Mouse (Mus musculus) MEL (cell line): ENCODE data around the gene Gm9837. TPM values are rescaled to one million over a fixed set of nuclear protein-coding genes. Genes with fewer than 3 reads are reported as not detected.

ENCODE experiments used
- DNase-seq: peaks from one replicate; pipeline ENCODE4 v3.0.0; 2011; ENCODE audit warnings: low read depth, low spot score
- H3K27ac ChIP-seq: 2 replicates; pipeline ENCODE4 v1.5.1; 2012; ENCODE audit warnings: low read depth, mild to moderate bottlenecking, control low read depth, low read length, moderate library complexity; ENCODE audit not compliant: control insufficient read depth
- H3K27me3 ChIP-seq, 2 experiments: fragments of 150-350 bp in 1 of 2; sonication (generic) in 1 of 2; 2 replicates each; pipeline ENCODE4 v1.6.1; 2012; ENCODE audit warnings: low read length in 2 of 2, mild to moderate bottlenecking in 2 of 2, improper control_type of control experiment in 1 of 2, moderate library complexity in 1 of 2; ENCODE audit not compliant: insufficient read depth in 2 of 2, control insufficient read depth in 1 of 2
- H3K36me3 ChIP-seq, 2 experiments: 2 replicates each; pipeline ENCODE4 v1.6.1; 2012 to 2014; ENCODE audit warnings: low read length in 2 of 2, improper control_type of control experiment in 1 of 2, inconsistent platforms in 1 of 2, mild to moderate bottlenecking in 1 of 2; ENCODE audit not compliant: insufficient read depth in 2 of 2, control insufficient read depth in 1 of 2
- H3K4me1 ChIP-seq, 2 experiments: fragments of 150-350 bp in 1 of 2; sonication (generic) in 1 of 2; 2 replicates each; pipeline ENCODE4 v1.6.1; 2012; ENCODE audit warnings: low read length in 2 of 2, improper control_type of control experiment in 1 of 2, mild to moderate bottlenecking in 1 of 2; ENCODE audit not compliant: insufficient read depth in 2 of 2, control insufficient read depth in 1 of 2
- H3K4me3 ChIP-seq, 2 experiments: fragments of 150-350 bp in 1 of 2; sonication (generic) in 1 of 2; 2 replicates each; pipeline ENCODE4 v1.5.1; 2012; ENCODE audit warnings: low read depth in 2 of 2, low read length in 2 of 2, mild to moderate bottlenecking in 2 of 2, moderate library complexity in 2 of 2, control low read depth in 1 of 2, improper control_type of control experiment in 1 of 2; ENCODE audit not compliant: control insufficient read depth in 1 of 2, insufficient read depth in 1 of 2
- H3K79me2 ChIP-seq: 2 replicates; pipeline ENCODE4 v1.6.1; 2012; ENCODE audit warnings: mild to moderate bottlenecking, low read length, moderate library complexity; ENCODE audit not compliant: control insufficient read depth, poor library complexity, insufficient read depth
- H3K9ac ChIP-seq: 2 replicates; pipeline ENCODE4 v1.6.1; 2012; ENCODE audit warnings: low read depth, mild to moderate bottlenecking, control low read depth, low read length, moderate library complexity; ENCODE audit not compliant: control insufficient read depth, poor library complexity, severe bottlenecking
- H3K9me3 ChIP-seq: fragments of 150-350 bp; sonication (generic); replicated peaks from 2 replicates; pipeline ENCODE4 v1.6.1; 2012; ENCODE audit warnings: mild to moderate bottlenecking, low read length, improper control_type of control experiment, moderate library complexity; ENCODE audit not compliant: insufficient read depth
- CHD1 ChIP-seq: IDR thresholded peaks from 2 replicates; pipeline ENCODE4 v1.6.1; 2012; ENCODE audit warnings: low read depth, mild to moderate bottlenecking, inconsistent platforms, low read length, improper control_type of control experiment
- CHD2 ChIP-seq: IDR thresholded peaks from 2 replicates; pipeline ENCODE4 v1.6.1; 2011; ENCODE audit warnings: low read length, improper control_type of control experiment
- CTCF ChIP-seq, 3 experiments: IDR thresholded peaks in 2 of 3; conservative IDR thresholded peaks in 1 of 3; 2 replicates each; pipeline ENCODE4 v1.5.1; 2011 to 2012; ENCODE audit warnings: low read length in 3 of 3, low read depth in 2 of 3, mild to moderate bottlenecking in 2 of 3, improper control_type of control experiment in 1 of 3, inconsistent platforms in 1 of 3, mixed read lengths in 1 of 3, moderate library complexity in 1 of 3; ENCODE audit not compliant: control insufficient read depth in 1 of 3, insufficient read depth in 1 of 3, poor library complexity in 1 of 3, severe bottlenecking in 1 of 3
- E2F4 ChIP-seq: IDR thresholded peaks from 2 replicates; pipeline ENCODE4 v1.6.1; 2011; ENCODE audit warnings: low read depth, low read length, improper control_type of control experiment, borderline replicate concordance
- ELF1 ChIP-seq: IDR thresholded peaks from 2 replicates; pipeline ENCODE4 v1.6.1; 2014; ENCODE audit warnings: low read depth, mild to moderate bottlenecking, inconsistent platforms, low read length, improper control_type of control experiment, moderate library complexity
- EP300 ChIP-seq, 2 experiments: IDR thresholded peaks; 2 replicates each; pipeline ENCODE4 v1.6.1; 2011; ENCODE audit warnings: improper control_type of control experiment in 2 of 2, low read length in 2 of 2, low read depth in 1 of 2, mild to moderate bottlenecking in 1 of 2
- ETS1 ChIP-seq: IDR thresholded peaks from 2 replicates; pipeline ENCODE4 v1.6.1; 2012; ENCODE audit warnings: low read depth, mild to moderate bottlenecking, inconsistent platforms, low read length, improper control_type of control experiment, moderate library complexity
- GABPA ChIP-seq: IDR thresholded peaks from 2 replicates; pipeline ENCODE4 v1.6.1; 2012; ENCODE audit warnings: low read depth, mild to moderate bottlenecking, inconsistent platforms, low read length, improper control_type of control experiment, moderate library complexity
- GATA1 ChIP-seq: IDR thresholded peaks from 2 replicates; pipeline ENCODE4 v1.6.1; 2011; ENCODE audit warnings: low read depth, low read length, improper control_type of control experiment
- HCFC1 ChIP-seq: IDR thresholded peaks from 2 replicates; pipeline ENCODE4 v1.6.1; 2012; ENCODE audit warnings: low read depth, mild to moderate bottlenecking, inconsistent platforms, low read length, improper control_type of control experiment, moderate library complexity
- JUND ChIP-seq: IDR thresholded peaks from 2 replicates; pipeline ENCODE4 v1.6.1; 2011; ENCODE audit warnings: low read depth, mild to moderate bottlenecking, improper control_type of control experiment, low read length
- KAT2A ChIP-seq: conservative IDR thresholded peaks from 2 replicates; pipeline ENCODE4 v1.6.1; 2012; ENCODE audit warnings: low read depth, low read length, improper control_type of control experiment, inconsistent platforms
- MAFK ChIP-seq: IDR thresholded peaks from 2 replicates; pipeline ENCODE4 v1.6.1; 2011; ENCODE audit warnings: low read depth, mild to moderate bottlenecking, low read length, improper control_type of control experiment, borderline replicate concordance
- MAX ChIP-seq: IDR thresholded peaks from 2 replicates; pipeline ENCODE4 v1.6.1; 2011; ENCODE audit warnings: low read length, improper control_type of control experiment
- MAZ ChIP-seq: IDR thresholded peaks from 2 replicates; pipeline ENCODE4 v1.6.1; 2012; ENCODE audit warnings: low read depth, mild to moderate bottlenecking, inconsistent platforms, low read length, improper control_type of control experiment
- MXI1 ChIP-seq: IDR thresholded peaks from 2 replicates; pipeline ENCODE4 v1.6.1; 2011; ENCODE audit warnings: mild to moderate bottlenecking, low read depth, low read length, improper control_type of control experiment
- MYB ChIP-seq: IDR thresholded peaks from 2 replicates; pipeline ENCODE4 v1.6.1; 2011; ENCODE audit warnings: mild to moderate bottlenecking, low read depth, low read length, improper control_type of control experiment
- MYC ChIP-seq: IDR thresholded peaks from 2 replicates; pipeline ENCODE4 v1.6.1; 2011; ENCODE audit warnings: low read depth, mild to moderate bottlenecking, low read length, improper control_type of control experiment, moderate library complexity
- NELFE ChIP-seq: IDR thresholded peaks from 2 replicates; pipeline ENCODE4 v1.6.1; 2011; ENCODE audit warnings: low read depth, low read length, improper control_type of control experiment
- NRF1 ChIP-seq: IDR thresholded peaks from 2 replicates; pipeline ENCODE4 v1.6.1; 2014; ENCODE audit warnings: low read depth, mild to moderate bottlenecking, inconsistent platforms, low read length, improper control_type of control experiment, moderate library complexity; ENCODE audit not compliant: poor library complexity, insufficient read depth, severe bottlenecking
- POLR2A ChIP-seq, 2 experiments: IDR thresholded peaks; 2 replicates each; pipeline ENCODE4 v1.6.1; 2011 to 2012; ENCODE audit warnings: low read length in 2 of 2, mild to moderate bottlenecking in 2 of 2, control low read depth in 1 of 2, improper control_type of control experiment in 1 of 2, low read depth in 1 of 2, moderate library complexity in 1 of 2; ENCODE audit not compliant: control insufficient read depth in 1 of 2, insufficient read depth in 1 of 2, poor library complexity in 1 of 2
- POLR2AphosphoS2 ChIP-seq: IDR thresholded peaks from 2 replicates; pipeline ENCODE4 v1.6.1; 2011; ENCODE audit warnings: low read length, improper control_type of control experiment
- POLR2AphosphoS5 ChIP-seq: IDR thresholded peaks from 2 replicates; pipeline ENCODE4 v1.6.1; 2012; ENCODE audit warnings: low read depth, borderline replicate concordance, mild to moderate bottlenecking, inconsistent platforms, low read length, moderate library complexity, mixed read lengths
- RAD21 ChIP-seq: IDR thresholded peaks from 2 replicates; pipeline ENCODE4 v1.6.1; 2011; ENCODE audit warnings: mild to moderate bottlenecking, low read depth, low read length, improper control_type of control experiment
- RCOR1 ChIP-seq: IDR thresholded peaks from 2 replicates; pipeline ENCODE4 v1.6.1; 2012; ENCODE audit warnings: low read depth, mild to moderate bottlenecking, inconsistent platforms, low read length, improper control_type of control experiment
- SIN3A ChIP-seq: IDR thresholded peaks from 2 replicates; pipeline ENCODE4 v1.6.1; 2012; ENCODE audit warnings: low read length, improper control_type of control experiment, inconsistent platforms
- SMC3 ChIP-seq: IDR thresholded peaks from 2 replicates; pipeline ENCODE4 v1.6.1; 2011; ENCODE audit warnings: low read depth, low read length, improper control_type of control experiment
- TAL1 ChIP-seq: IDR thresholded peaks from 2 replicates; pipeline ENCODE4 v1.6.1; 2012; ENCODE audit warnings: mild to moderate bottlenecking, inconsistent platforms, low read length, moderate library complexity, mixed read lengths
- TBP ChIP-seq: IDR thresholded peaks from 2 replicates; pipeline ENCODE4 v1.8.0; 2011; ENCODE audit warnings: low read depth, low read length, improper control_type of control experiment
- TCF12 ChIP-seq: IDR thresholded peaks from 2 replicates; pipeline ENCODE4 v1.6.1; 2014; ENCODE audit warnings: low read depth, mild to moderate bottlenecking, inconsistent platforms, low read length, improper control_type of control experiment, moderate library complexity
- UBTF ChIP-seq: IDR thresholded peaks from 2 replicates; pipeline ENCODE4 v1.6.1; 2012; ENCODE audit warnings: low read depth, mild to moderate bottlenecking, inconsistent platforms, low read length, improper control_type of control experiment, moderate library complexity, borderline replicate concordance; ENCODE audit not compliant: insufficient read depth
- USF1 ChIP-seq: IDR thresholded peaks from 2 replicates; pipeline ENCODE4 v1.6.1; 2014; ENCODE audit warnings: low read depth, mild to moderate bottlenecking, inconsistent platforms, low read length, improper control_type of control experiment, moderate library complexity
- USF2 ChIP-seq, 2 experiments: IDR thresholded peaks; 2 replicates each; pipeline ENCODE4 v1.6.1; 2011 to 2012; ENCODE audit warnings: improper control_type of control experiment in 2 of 2, low read length in 2 of 2, borderline replicate concordance in 1 of 2, inconsistent platforms in 1 of 2, low read depth in 1 of 2, mild to moderate bottlenecking in 1 of 2; ENCODE audit not compliant: insufficient read depth in 1 of 2
- ZC3H11A ChIP-seq: IDR thresholded peaks from 2 replicates; pipeline ENCODE4 v1.6.1; 2012; ENCODE audit warnings: low read depth, mild to moderate bottlenecking, inconsistent platforms, low read length, improper control_type of control experiment
- ZKSCAN1 ChIP-seq: IDR thresholded peaks from 2 replicates; pipeline ENCODE4 v1.6.1; 2012; ENCODE audit warnings: low read depth, mild to moderate bottlenecking, inconsistent platforms, low read length, improper control_type of control experiment, moderate library complexity
- ZMIZ1 ChIP-seq: IDR thresholded peaks from 2 replicates; pipeline ENCODE4 v1.6.1; 2012; ENCODE audit warnings: low read depth, mild to moderate bottlenecking, inconsistent platforms, low read length, improper control_type of control experiment, moderate library complexity
- ZNF384 ChIP-seq: IDR thresholded peaks from 2 replicates; pipeline ENCODE4 v1.6.1; 2012; ENCODE audit warnings: low read depth, mild to moderate bottlenecking, inconsistent platforms, low read length, improper control_type of control experiment
- polyA plus RNA-seq, 2 experiments: library from polyadenylated mRNA; stranded (reverse) in 1 of 2; unstranded in 1 of 2; fragments of >175 nt in 1 of 2; fragments of >200 nt in 1 of 2; gene quantifications; 2 replicates each; pipeline versions ENCODE4 v1.2.1 to v1.2.4; 2012; ENCODE audit warnings: low replicate concordance in 2 of 2, low read depth in 1 of 2; ENCODE audit not compliant: insufficient read length in 2 of 2, insufficient read depth in 1 of 2, missing spikeins in 1 of 2
- total RNA-seq: library from RNA; depleted of rRNA; stranded (reverse); fragments of 300-350 nt; gene quantifications from 2 replicates; pipeline ENCODE4 v1.2.3, GENCODE M21; 2012

Gene Gm9837
- total and polyA plus RNA-seq, 3 experiments = not detected

GRCm38 (mm10) chr11:53518759-53519158 is 48.5 kb upstream of the Gm9837 start:
- Histone ChIP-seq H3K4me1 (peaks cover 27 to 41% of the 10 kb centered on the region in 2 experiments), H3K9me3 (no peaks in the 10 kb centered on the region), H3K27me3 (no peaks in the 10 kb centered on the region), H3K4me3 (peak overlapping the region; percentile 70 to 75), H3K36me3 (peaks cover 4 to 40% of the 10 kb centered on the region in 2 experiments; a peak in 3 of 4 replicates), H3K79me2 (peaks cover 43% of the 10 kb centered on the region), H3K9ac (peak overlapping the region; percentile 95), H3K27ac (peak overlapping the region; percentile 98)
- DNase-seq = peak; percentile 95
- peak; percentile 100 for TF ChIP-seq JUND
- peak; percentile 96 for TF ChIP-seq SIN3A
- TF ChIP-seq UBTF = no peak
- TF ChIP-seq MAFK = no peak; the same call in 1 of the 2 replicates
- no peak for TF ChIP-seq CTCF (IDR thresholded peaks at IDR 0.05 in 2 of 3, conservative IDR thresholded peaks at IDR 0.05 in 1 of 3; ENCODE audit: control insufficient read depth in 1 of 3, insufficient read depth in 1 of 3, low read depth in 2 of 3, low read length in 3 of 3, poor library complexity in 1 of 3, severe bottlenecking in 1 of 3)
- TF ChIP-seq USF2 (IDR thresholded peaks at IDR 0.05; ENCODE audit: borderline replicate concordance in 1 of 2, insufficient read depth in 1 of 2, low read depth in 1 of 2, low read length in 2 of 2) = no peak
- TF ChIP-seq POLR2AphosphoS5 = no peak
- peak; percentile 80 for TF ChIP-seq MAX
- no peak for TF ChIP-seq NRF1
- TF ChIP-seq ELF1 = peak; percentile 78
- TF ChIP-seq EP300 (IDR thresholded peaks at IDR 0.05; ENCODE audit: low read depth in 1 of 2, low read length in 2 of 2) = peak; percentile 93 to 94
- peak; percentile 79 for TF ChIP-seq MXI1
- TF ChIP-seq CHD1 = no peak
- TF ChIP-seq CHD2 = 0 out of 2 replicates have a peak, but pooled peaks have one; percentile 22
- peak; percentile 81 for TF ChIP-seq MYC
- TF ChIP-seq KAT2A = peak; percentile 22; the same call in 1 of the 2 replicates
- TF ChIP-seq MAZ = peak; percentile 93
- peak; percentile 84; the same call in 1 of the 2 replicates for TF ChIP-seq ZMIZ1
- peak; percentile 29 to 81; a peak in 2 of 4 replicates for TF ChIP-seq POLR2A (IDR thresholded peaks at IDR 0.05; ENCODE audit: control insufficient read depth in 1 of 2, insufficient read depth in 1 of 2, low read depth in 1 of 2, low read length in 2 of 2, poor library complexity in 1 of 2)
- no peak for TF ChIP-seq ZKSCAN1
- peak; percentile 82 for TF ChIP-seq NELFE
- peak; percentile 57; the same call in 1 of the 2 replicates for TF ChIP-seq USF1
- TF ChIP-seq ETS1 = peak; percentile 92
- peak; percentile 91 for TF ChIP-seq TCF12
- TF ChIP-seq ZC3H11A = no peak
- 0 out of 2 replicates have a peak, but pooled peaks have one; percentile 59 for TF ChIP-seq ZNF384
- TF ChIP-seq SMC3 = no peak; the same call in 1 of the 2 replicates
- no peak for TF ChIP-seq GABPA
- TF ChIP-seq RAD21 = no peak
- no peak for TF ChIP-seq E2F4
- peak; percentile 91 for TF ChIP-seq TAL1
- TF ChIP-seq HCFC1 = peak; percentile 73; the same call in 1 of the 2 replicates
- peak; percentile 32; the same call in 1 of the 2 replicates for TF ChIP-seq MYB
- peak; percentile 95 for TF ChIP-seq TBP
- TF ChIP-seq POLR2AphosphoS2 = peak; percentile 74
- peak; percentile 72; the same call in 1 of the 2 replicates for TF ChIP-seq RCOR1
- TF ChIP-seq GATA1 = peak; percentile 92
